Mouse (Mus musculus) cerebellum, adult 11-12 months (tissue): ENCODE measurements around the gene Gli2.

Source experiments
- DNase-seq: peaks from one replicate; pipeline ENCODE4 v3.0.0; 2022

The Gli2 gene

GRCm38 (mm10) chr1:118936108-118936507 is 117.3 kb downstream of the Gli2 start:
- no peak for DNase-seq

- DNase-seq = no peak
These were observed 117.9 kb downstream of the Gli2 start for GRCm38 (mm10) chr1:118935518-118935917.

- no peak for DNase-seq
These were observed 121.3 kb downstream of the Gli2 start for GRCm38 (mm10) chr1:118932167-118932566.

GRCm38 (mm10) chr1:118927543-118928354 is 125.7 kb downstream of the Gli2 start:
- no peak for DNase-seq

- no peak for DNase-seq
These were observed 126.9 kb downstream of the Gli2 start for GRCm38 (mm10) chr1:118926556-118926955.

GRCm38 (mm10) chr1:118922189-118922588 is 131.2 kb downstream of the Gli2 start:
- peak; percentile 31 for DNase-seq

- peak; percentile 61 for DNase-seq
These were observed 135.7 kb downstream of the Gli2 start for GRCm38 (mm10) chr1:118917520-118918220.

GRCm38 (mm10) chr1:118916477-118917075 is 136.8 kb downstream of the Gli2 start:
- no peak for DNase-seq

GRCm38 (mm10) chr1:118913414-118914385 is 139.7 kb downstream of the Gli2 start:
- no peak for DNase-seq

- no peak for DNase-seq
These were observed 140.5 kb downstream of the Gli2 start for GRCm38 (mm10) chr1:118912929-118913328.

- no peak for DNase-seq
These were observed 142.0 kb downstream of the Gli2 start for GRCm38 (mm10) chr1:118911427-118911727.

GRCm38 (mm10) chr1:118910693-118911426 is 142.6 kb downstream of the Gli2 start:
- no peak for DNase-seq

- DNase-seq = peak; percentile 25
These were observed 144.4 kb downstream of the Gli2 start for GRCm38 (mm10) chr1:118909051-118909450.

GRCm38 (mm10) chr1:118907574-118907973 is 145.8 kb downstream of the Gli2 start:
- DNase-seq = no peak

- DNase-seq = no peak
These were observed 148.1 kb downstream of the Gli2 start for GRCm38 (mm10) chr1:118905319-118905718.

- DNase-seq = no peak
These were observed 148.5 kb downstream of the Gli2 start for GRCm38 (mm10) chr1:118904909-118905308.

- DNase-seq = no peak
These were observed 149.0 kb downstream of the Gli2 start for GRCm38 (mm10) chr1:118904431-118904830.

GRCm38 (mm10) chr1:118903742-118904141 is 149.7 kb downstream of the Gli2 start:
- no peak for DNase-seq

- DNase-seq = no peak
These were observed 151.4 kb downstream of the Gli2 start for GRCm38 (mm10) chr1:118901868-118902586.

- no peak for DNase-seq
These were observed 155.1 kb downstream of the Gli2 start for GRCm38 (mm10) chr1:118898351-118898750.

- DNase-seq = no peak
These were observed 158.2 kb downstream of the Gli2 start for GRCm38 (mm10) chr1:118895026-118895762.
